35 mouse cellular contexts compared by ENCODE assay signal in genomic region chr6:52084622-52085021, GRCm38 (mm10).
"Had no signal": no experiment of that assay in that cellular context is flagged by ENCODE, and none has a peak within 500 bp of the region (broad histone marks: within the 10 kb centered on the region; RNA-seq: fewer than 3 reads in every experiment).

No protein-coding gene starts in this region.

- H3K36me3 ChIP-seq: heart, embryonic 12.5 days; heart, embryonic 13.5 days; heart, embryonic 15.5 days; hindbrain, embryonic 10.5 days; hindbrain, embryonic 12.5 days; hindbrain, embryonic 13.5 days; hindbrain, embryonic 15.5 days; intestine, embryonic 15.5 days; kidney, embryonic 15.5 days had no signal

- H3K4me1 ChIP-seq: hindbrain, embryonic 12.5 days; intestine, embryonic 15.5 days had no signal

- ATAC-seq: hindbrain, embryonic 16.5 days; hindbrain, postnatal 0 days; inflammation-experienced regulatory T-cells, adult 6 months; intestine, embryonic 15.5 days; intestine, embryonic 16.5 days; intestine, postnatal 0 days had no signal

- H3K9me3 ChIP-seq: heart, embryonic 12.5 days; heart, embryonic 13.5 days; heart, embryonic 15.5 days; hindbrain, embryonic 12.5 days; hindbrain, embryonic 13.5 days; hindbrain, embryonic 15.5 days; intestine, embryonic 15.5 days; kidney, embryonic 15.5 days had no signal

- H3K27me3 ChIP-seq: hindbrain, embryonic 12.5 days; hindbrain, embryonic 13.5 days; hindbrain, embryonic 15.5 days; intestine, embryonic 15.5 days; kidney, embryonic 15.5 days had no signal

- H3K27ac ChIP-seq: heart, embryonic 13.5 days; heart, embryonic 15.5 days; hindbrain, embryonic 10.5 days; hindbrain, embryonic 12.5 days; hindbrain, embryonic 13.5 days; hindbrain, embryonic 14.5 days; hindbrain, embryonic 15.5 days; hindbrain, postnatal 0 days; intestine, embryonic 15.5 days; kidney, embryonic 15.5 days; kidney, postnatal 0 days; layer of hippocampus, adult 2 months; left cerebral cortex, adult 2 months had no signal

- H3K9ac ChIP-seq: heart, embryonic 12.5 days; heart, embryonic 13.5 days; heart, embryonic 15.5 days; hindbrain, embryonic 12.5 days; hindbrain, embryonic 13.5 days; hindbrain, embryonic 14.5 days; hindbrain, embryonic 15.5 days; intestine, embryonic 15.5 days; kidney, embryonic 15.5 days had no signal

- DNase-seq: heart, postnatal 10 days; heart, postnatal 14 days; heart, postnatal 36 days; heart, postnatal 4 days; kidney, adult 11 months; kidney, adult 18-20 months; kidney, adult 2 months; kidney, adult 8-10 months; kidney, adult 9 months; kidney, postnatal 10 days; kidney, postnatal 14 days; kidney, postnatal 25 days; kidney, postnatal 36 days; kidney, postnatal 4 days; layer of hippocampus, adult 9-11 months; layer of hippocampus, postnatal 36 days had no signal

- H3K4me2 ChIP-seq: heart, embryonic 11.5 days; heart, embryonic 12.5 days; heart, embryonic 13.5 days; heart, embryonic 15.5 days; hindbrain, embryonic 12.5 days; hindbrain, embryonic 13.5 days; hindbrain, embryonic 14.5 days; hindbrain, embryonic 15.5 days; intestine, embryonic 15.5 days; kidney, embryonic 15.5 days had no signal

- H3K4me3 ChIP-seq: heart, embryonic 12.5 days; heart, embryonic 13.5 days; heart, embryonic 15.5 days; hindbrain, embryonic 10.5 days; hindbrain, embryonic 12.5 days; hindbrain, embryonic 13.5 days; hindbrain, embryonic 15.5 days; intestine, embryonic 15.5 days; kidney, embryonic 15.5 days; layer of hippocampus, adult 2 months; left cerebral cortex, adult 2 months had no signal
